Mouse (Mus musculus) spleen, adult 2 months (tissue): ENCODE data around the gene Pla1a. TPM values are rescaled to one million over a fixed set of nuclear protein-coding genes. Genes with fewer than 3 reads are reported as not detected.

Experiments used
- DNase-seq, 2 experiments: peaks; one replicate each; pipeline versions ENCODE4 v3.0.0 to v3.0.0-alpha.2; 2012 to 2021; ENCODE audit warnings: low spot score in 2 of 2, low read depth in 1 of 2
- H3K27ac ChIP-seq: fragments of 200-500 bp; 2 replicates; pipeline ENCODE4 v1.5.1; 2012; ENCODE audit warnings: low read length, inconsistent platforms; ENCODE audit not compliant: insufficient read depth
- H3K27me3 ChIP-seq: fragments of 200-500 bp; 2 replicates; pipeline ENCODE4 v1.6.1; 2012; ENCODE audit warnings: mild to moderate bottlenecking, moderate library complexity, low read length, inconsistent platforms; ENCODE audit not compliant: control insufficient read depth, insufficient read depth
- H3K36me3 ChIP-seq: fragments of 200-500 bp; 2 replicates; pipeline ENCODE4 v1.6.1; 2012; ENCODE audit warnings: mild to moderate bottlenecking, low read length, inconsistent platforms; ENCODE audit not compliant: control insufficient read depth, insufficient read depth
- H3K4me1 ChIP-seq: fragments of 200-500 bp; 2 replicates; pipeline ENCODE4 v1.6.1; 2011; ENCODE audit warnings: inconsistent platforms; ENCODE audit not compliant: control insufficient read depth, insufficient read depth, insufficient read length
- H3K4me3 ChIP-seq: fragments of 200-500 bp; 2 replicates; pipeline ENCODE4 v1.5.1; 2011; ENCODE audit warnings: mild to moderate bottlenecking, inconsistent platforms; ENCODE audit not compliant: insufficient read depth, insufficient read length; ENCODE audit errors: extremely low read depth
- CTCF ChIP-seq: fragments of 200-500 bp; IDR thresholded peaks from 2 replicates; pipeline ENCODE4 v1.5.1; 2011; ENCODE audit warnings: mild to moderate bottlenecking, inconsistent platforms; ENCODE audit not compliant: insufficient read depth, insufficient read length, insufficient replicate concordance; ENCODE audit errors: extremely low read depth
- POLR2A ChIP-seq: fragments of 200-500 bp; IDR thresholded peaks from 2 replicates; pipeline ENCODE4 v1.6.1; 2011; ENCODE audit warnings: low read depth, low read length, inconsistent platforms
- WGBS: fragments of 180-500 bp; shearing (Covaris S2); methylation state at CpG from one replicate; pipeline ENCODE4 v1.1.7; 2018; 5-methylcytosine and 5-hydroxymethylcytosine counted together
- polyA plus RNA-seq: library from polyadenylated mRNA; depleted of rRNA; stranded (reverse); fragments of >200 nt; gene quantifications from 2 replicates; pipeline ENCODE4 v1.2.3, GENCODE M21; 2012

Gene Pla1a
- polyA plus RNA-seq, 1 experiment = 0.88 TPM

GRCm38 (mm10) chr16:38474677-38475286 lies 41.8 kb upstream of the Pla1a start:
- Histone ChIP-seq H3K36me3 (no peaks in the 10 kb centered on the region), H3K4me3 (no peak overlapping the region), H3K27ac (no peak overlapping the region), H3K4me1 (peaks cover 3% of the 10 kb centered on the region; the same call in 1 of the 2 replicates), H3K27me3 (no peaks in the 10 kb centered on the region)
- DNase-seq = no peak
- no peak for TF ChIP-seq POLR2A
- TF ChIP-seq CTCF = no peak
- WGBS = 67% methylated on average over 9 of the region's 9 CpGs

GRCm38 (mm10) chr16:38473661-38474060 lies 40.7 kb upstream of the Pla1a start:
- Histone ChIP-seq H3K27me3 (no peaks in the 10 kb centered on the region), H3K4me3 (no peak overlapping the region), H3K36me3 (no peaks in the 10 kb centered on the region), H3K27ac (no peak overlapping the region), H3K4me1 (peaks cover 3% of the 10 kb centered on the region; the same call in 1 of the 2 replicates)
- WGBS = 82% methylated on average over 5 of the region's 5 CpGs
- TF ChIP-seq POLR2A (no peak), CTCF (no peak)
- DNase-seq = no peak

- 90% methylated on average over 5 of the region's 5 CpGs for WGBS
- no peak overlapping the region for H3K27ac ChIP-seq
- H3K4me1 ChIP-seq = peaks cover 3% of the 10 kb centered on the region; the same call in 1 of the 2 replicates
- TF ChIP-seq CTCF (no peak), POLR2A (no peak)
- no peaks in the 10 kb centered on the region for H3K27me3 ChIP-seq
- no peaks in the 10 kb centered on the region for H3K36me3 ChIP-seq
- no peak for DNase-seq
- no peak overlapping the region for H3K4me3 ChIP-seq
Measured at GRCm38 (mm10) chr16:38472507-38472873, 39.5 kb upstream of the Pla1a start.

- WGBS = 76% methylated on average over 11 of the region's 11 CpGs
- no peaks in the 10 kb centered on the region for H3K27me3 ChIP-seq
- H3K4me3 ChIP-seq = no peak overlapping the region
- no peak overlapping the region for H3K27ac ChIP-seq
- no peaks in the 10 kb centered on the region for H3K36me3 ChIP-seq
- no peak for DNase-seq
- H3K4me1 ChIP-seq = peaks cover 3% of the 10 kb centered on the region; the same call in 1 of the 2 replicates
- TF ChIP-seq CTCF (no peak), POLR2A (no peak)
Measured at GRCm38 (mm10) chr16:38471697-38472506, 39.0 kb upstream of the Pla1a start.

- no peak overlapping the region for H3K4me3 ChIP-seq
- H3K4me1 ChIP-seq = no peaks in the 10 kb centered on the region
- WGBS = 83% methylated on average over 8 of the region's 8 CpGs
- no peak overlapping the region for H3K27ac ChIP-seq
- no peak for DNase-seq
- no peaks in the 10 kb centered on the region for H3K36me3 ChIP-seq
- TF ChIP-seq POLR2A (no peak), CTCF (no peak)
- no peaks in the 10 kb centered on the region for H3K27me3 ChIP-seq
Measured at GRCm38 (mm10) chr16:38469437-38469836, 36.5 kb upstream of the Pla1a start.

- Histone ChIP-seq H3K27ac (no peak overlapping the region), H3K4me1 (no peaks in the 10 kb centered on the region), H3K36me3 (no peaks in the 10 kb centered on the region), H3K4me3 (no peak overlapping the region), H3K27me3 (no peaks in the 10 kb centered on the region)
- DNase-seq = no peak
- WGBS = 56% methylated on average over 3 of the region's 3 CpGs
- TF ChIP-seq CTCF = no peak
- TF ChIP-seq POLR2A = no peak
Measured at GRCm38 (mm10) chr16:38468706-38469018, 35.7 kb upstream of the Pla1a start.
